Mouse (Mus musculus) heart, embryonic 16.5 days (tissue): ENCODE data around the gene Ephb1. TPM values are rescaled to one million over a fixed set of nuclear protein-coding genes. Genes with fewer than 3 reads are reported as not detected.

Experiments used
- ATAC-seq: fragments of 200-750 bp; cut with Nextera tagmentation; replicated peaks from 2 replicates; pipeline ENCODE4 v1.8.0; 2017; ENCODE audit warnings: moderate number of reproducible peaks; ENCODE audit not compliant: insufficient read depth, low FRiP score; ENCODE audit errors: extremely low read depth
- H3K27ac ChIP-seq: fragments of 300-500 bp; sonication (generic); 2 replicates; pipeline ENCODE4 v1.5.1; 2014; ENCODE audit warnings: mild to moderate bottlenecking, low read length, control low read depth, moderate library complexity
- H3K27me3 ChIP-seq: fragments of 300-500 bp; sonication (generic); 2 replicates; pipeline ENCODE4 v1.6.1; 2014; ENCODE audit warnings: low read length, mixed read lengths; ENCODE audit not compliant: control insufficient read depth, insufficient read depth
- H3K36me3 ChIP-seq: fragments of 300-500 bp; sonication (generic); 2 replicates; pipeline ENCODE4 v1.6.1; 2014; ENCODE audit not compliant: control insufficient read depth, insufficient read depth
- H3K4me1 ChIP-seq: fragments of 300-500 bp; sonication (generic); 2 replicates; pipeline ENCODE4 v1.6.1; 2014; ENCODE audit warnings: low read length, mixed read lengths; ENCODE audit not compliant: control insufficient read depth, insufficient read depth
- H3K4me2 ChIP-seq: fragments of 300-500 bp; sonication (generic); 2 replicates; pipeline ENCODE4 v1.6.1; 2014; ENCODE audit warnings: low read depth, mild to moderate bottlenecking, control low read depth, low read length
- H3K4me3 ChIP-seq: fragments of 300-500 bp; sonication (generic); 2 replicates; pipeline ENCODE4 v1.5.1; 2014; ENCODE audit warnings: mild to moderate bottlenecking, control low read depth, low read length
- H3K9ac ChIP-seq: fragments of 300-500 bp; sonication (generic); 2 replicates; pipeline ENCODE4 v1.6.1; 2014; ENCODE audit warnings: low read length, control low read depth
- H3K9me3 ChIP-seq: fragments of 300-500 bp; sonication (generic); replicated peaks from 2 replicates; pipeline ENCODE4 v1.6.1; 2016; ENCODE audit warnings: low read length; ENCODE audit not compliant: control insufficient read depth
- WGBS: fragments of 180-500 bp; shearing (Covaris S2); extraction: QIAGEN DNeasy Blood & Tissue Kit; methylation state at CpG from one replicate; pipeline ENCODE4 v1.1.7; 2014; 5-methylcytosine and 5-hydroxymethylcytosine counted together
- polyA plus RNA-seq: library from polyadenylated mRNA; unstranded; fragments of >200 nt; fragmentation: Nextera tagmentation; extraction: Ambion mirVana; gene quantifications from 2 replicates; pipeline ENCODE4 v1.2.1, GENCODE M21; 2015

The Ephb1 gene
- polyA plus RNA-seq, 1 experiment from 2014 or later = 1.1 TPM

DNA sequence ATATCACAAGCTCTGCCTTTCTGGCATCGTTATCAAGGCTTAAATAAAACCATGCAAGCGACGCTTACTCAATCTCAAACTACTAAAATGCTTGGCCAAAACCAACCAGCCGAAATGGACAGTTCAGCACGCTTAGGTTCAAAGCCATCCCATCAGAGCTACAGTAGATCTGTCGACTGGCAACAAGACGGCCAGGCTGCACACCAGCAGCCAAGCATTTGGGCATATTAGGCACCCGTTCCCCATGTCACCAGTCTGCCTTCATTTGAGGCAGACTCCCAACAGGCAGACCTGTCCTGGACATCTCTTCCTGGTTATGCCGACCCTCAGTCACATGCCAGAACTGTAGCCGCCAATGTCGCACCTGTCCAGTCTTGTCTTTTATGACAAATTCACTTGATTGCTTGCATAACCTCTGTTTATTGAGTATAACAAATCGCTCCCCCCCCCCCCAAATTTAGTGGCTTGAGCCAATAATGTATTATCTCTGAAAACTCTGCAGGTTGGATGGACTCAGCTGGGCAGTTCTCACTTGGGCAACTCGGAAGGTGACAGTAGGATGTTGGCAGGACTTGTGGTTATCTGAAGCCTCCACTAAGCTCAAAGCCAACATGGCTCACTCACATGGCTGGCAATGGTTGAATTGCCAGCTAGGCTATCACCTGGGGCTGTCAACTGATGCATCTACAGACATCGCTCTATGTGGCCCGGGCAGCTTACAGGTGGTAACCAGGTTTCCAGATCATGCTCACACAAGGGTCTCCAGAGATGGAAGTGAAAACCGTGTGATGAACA lies 24.0 kb downstream of the Ephb1 start:
- ATAC-seq = no peak
- H3K4me2 ChIP-seq = no peak overlapping the region
- 87% methylated on average over 16 of the region's 16 CpGs for WGBS
- no peak overlapping the region for H3K27ac ChIP-seq
- no peaks in the 10 kb centered on the region for H3K9me3 ChIP-seq
- no peaks in the 10 kb centered on the region for H3K36me3 ChIP-seq
- no peaks in the 10 kb centered on the region for H3K4me1 ChIP-seq
- no peak overlapping the region for H3K9ac ChIP-seq
- H3K27me3 ChIP-seq = no peaks in the 10 kb centered on the region
- no peak overlapping the region for H3K4me3 ChIP-seq

DNA sequence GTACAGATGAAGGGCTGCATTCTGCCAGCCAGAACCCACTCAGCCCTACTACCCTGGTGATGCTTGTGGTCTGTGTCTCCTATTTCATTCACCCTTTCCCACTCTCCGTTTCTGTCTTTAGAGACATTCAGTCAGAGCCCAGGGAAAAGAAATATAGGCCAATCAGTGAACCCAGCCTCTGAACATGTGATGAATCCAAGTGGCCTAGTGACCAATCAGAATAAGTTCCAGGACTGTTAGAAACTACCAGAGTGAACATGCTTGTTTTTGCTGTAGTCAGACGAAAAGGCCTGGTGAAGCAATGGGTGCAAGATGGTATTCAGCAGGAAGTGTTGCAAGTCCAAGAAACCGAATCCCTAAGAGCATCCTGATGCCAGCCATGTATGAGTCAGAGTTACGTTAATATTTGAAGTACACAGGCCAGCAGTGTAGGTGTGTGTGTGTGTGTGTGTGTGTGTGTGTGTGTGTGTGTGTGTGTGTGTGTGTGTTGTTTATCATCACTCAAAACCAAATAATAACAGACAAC lies 26.8 kb downstream of the Ephb1 start:
- WGBS = 75% methylated on average over 4 of the region's 4 CpGs
- H3K9ac ChIP-seq = no peak overlapping the region
- no peaks in the 10 kb centered on the region for H3K36me3 ChIP-seq
- H3K4me1 ChIP-seq = no peaks in the 10 kb centered on the region
- no peaks in the 10 kb centered on the region for H3K9me3 ChIP-seq
- H3K27ac ChIP-seq = no peak overlapping the region
- H3K4me3 ChIP-seq = no peak overlapping the region
- H3K27me3 ChIP-seq = no peaks in the 10 kb centered on the region
- no peak overlapping the region for H3K4me2 ChIP-seq
- no peak for ATAC-seq

DNA sequence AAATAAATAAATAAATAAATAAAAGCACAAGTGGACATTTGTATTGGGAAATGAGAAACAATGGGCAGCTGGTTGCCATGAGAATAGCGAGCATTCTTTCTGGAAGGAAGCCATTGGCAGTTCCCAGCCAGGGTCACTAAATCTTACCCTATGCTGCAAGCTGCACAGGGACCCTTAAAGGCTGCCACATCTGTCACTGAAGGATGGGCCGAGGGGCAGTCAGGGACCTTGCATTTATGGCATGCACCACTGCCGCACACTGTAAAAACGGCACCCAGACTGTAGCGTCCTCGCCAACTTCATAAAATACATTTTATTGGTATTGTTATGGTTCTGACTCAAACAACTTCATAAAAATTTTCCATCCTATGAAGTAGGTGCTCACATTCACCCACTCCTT lies 39.1 kb downstream of the Ephb1 start:
- H3K36me3 ChIP-seq = no peaks in the 10 kb centered on the region
- no peaks in the 10 kb centered on the region for H3K27me3 ChIP-seq
- H3K9ac ChIP-seq = no peak overlapping the region
- ATAC-seq = no peak
- 84% methylated on average over 6 of the region's 6 CpGs for WGBS
- H3K4me2 ChIP-seq = no peak overlapping the region
- peaks cover 2% of the 10 kb centered on the region; the same call in 1 of the 2 replicates for H3K9me3 ChIP-seq
- no peak overlapping the region for H3K4me3 ChIP-seq
- no peak overlapping the region for H3K27ac ChIP-seq
- no peaks in the 10 kb centered on the region for H3K4me1 ChIP-seq

DNA sequence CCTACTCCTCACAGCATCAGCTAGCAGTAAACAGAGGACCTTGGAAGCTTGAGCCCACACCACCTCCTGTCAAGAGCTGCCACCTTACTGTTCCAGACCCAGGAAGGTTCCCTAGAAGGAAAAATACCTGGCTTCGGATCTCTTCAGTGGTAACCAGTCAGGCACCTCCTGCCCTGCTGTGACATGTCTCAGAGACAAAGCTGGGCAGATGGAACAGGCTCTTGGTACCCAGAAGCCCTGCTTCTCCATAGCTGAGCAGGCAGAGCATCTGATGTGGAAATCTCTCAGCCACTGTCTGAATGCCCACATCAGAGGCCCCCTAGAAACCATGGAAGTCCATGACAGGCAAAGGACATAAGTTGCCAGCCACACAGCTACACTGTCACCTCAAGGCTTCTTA lies 39.7 kb downstream of the Ephb1 start:
- Histone ChIP-seq H3K36me3 (no peaks in the 10 kb centered on the region), H3K9ac (no peak overlapping the region), H3K4me2 (no peak overlapping the region), H3K27ac (no peak overlapping the region), H3K9me3 (peaks cover 2% of the 10 kb centered on the region; the same call in 1 of the 2 replicates), H3K27me3 (no peaks in the 10 kb centered on the region), H3K4me1 (no peaks in the 10 kb centered on the region), H3K4me3 (no peak overlapping the region)
- ATAC-seq = no peak
- 78% methylated on average over 1 of the region's 1 CpGs for WGBS

DNA sequence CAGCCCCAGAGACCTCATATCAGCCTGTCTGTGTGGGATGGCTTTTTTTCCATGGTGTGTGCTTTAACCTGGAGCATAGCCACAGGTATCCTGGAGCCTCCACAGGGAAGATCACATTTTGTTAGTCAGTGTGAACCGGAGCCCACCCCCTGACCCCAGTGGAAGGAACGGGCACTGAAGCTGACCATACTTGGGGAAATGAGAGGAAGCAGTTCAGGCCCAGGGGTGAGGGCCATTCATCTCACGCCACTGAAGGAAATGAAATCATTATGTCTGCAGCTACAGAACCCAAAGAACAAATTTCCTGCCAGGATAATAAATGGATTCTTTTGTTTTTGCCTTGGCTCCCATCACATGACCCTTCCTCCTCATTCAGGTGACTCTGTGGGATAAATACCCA lies 44.1 kb downstream of the Ephb1 start:
- H3K27me3 ChIP-seq = no peaks in the 10 kb centered on the region
- ATAC-seq = 0 out of 2 replicates have a peak, but pooled peaks have one; percentile 40
- peak overlapping the region; percentile 71 for H3K27ac ChIP-seq
- H3K4me2 ChIP-seq = no peak overlapping the region
- no peak overlapping the region for H3K9ac ChIP-seq
- H3K4me1 ChIP-seq = peaks cover 6% of the 10 kb centered on the region; the same call in 1 of the 2 replicates
- peaks cover 2% of the 10 kb centered on the region; the same call in 1 of the 2 replicates for H3K9me3 ChIP-seq
- no peak overlapping the region for H3K4me3 ChIP-seq
- WGBS = 58% methylated on average over 3 of the region's 3 CpGs
- no peaks in the 10 kb centered on the region for H3K36me3 ChIP-seq

DNA sequence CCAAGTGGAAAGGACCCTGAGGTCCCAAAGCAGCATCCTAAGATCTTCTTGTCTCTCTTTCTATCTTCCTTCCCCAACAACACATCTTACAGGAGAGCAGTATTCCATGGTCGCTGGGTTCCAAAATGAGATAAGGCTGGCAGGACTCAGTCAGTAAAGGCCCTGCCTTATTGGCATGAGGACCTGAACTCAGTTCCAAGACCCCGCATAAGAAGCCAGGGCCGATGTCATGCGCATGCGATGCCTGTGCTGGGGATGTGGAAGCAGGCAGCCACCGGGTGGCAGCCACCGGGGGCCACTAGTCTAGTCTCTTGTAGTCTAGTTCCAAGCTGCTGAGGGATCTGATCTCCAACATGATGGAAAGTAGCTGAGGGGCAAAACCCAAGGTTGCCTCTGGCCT lies 45.2 kb downstream of the Ephb1 start:
- Histone ChIP-seq H3K4me3 (no peak overlapping the region), H3K27me3 (no peaks in the 10 kb centered on the region), H3K4me1 (peaks cover 6% of the 10 kb centered on the region; the same call in 1 of the 2 replicates), H3K4me2 (no peak overlapping the region), H3K27ac (no peak overlapping the region), H3K9ac (no peak overlapping the region), H3K36me3 (no peaks in the 10 kb centered on the region), H3K9me3 (peaks cover 2% of the 10 kb centered on the region; the same call in 1 of the 2 replicates)
- no peak for ATAC-seq
- 82% methylated on average over 7 of the region's 7 CpGs for WGBS

DNA sequence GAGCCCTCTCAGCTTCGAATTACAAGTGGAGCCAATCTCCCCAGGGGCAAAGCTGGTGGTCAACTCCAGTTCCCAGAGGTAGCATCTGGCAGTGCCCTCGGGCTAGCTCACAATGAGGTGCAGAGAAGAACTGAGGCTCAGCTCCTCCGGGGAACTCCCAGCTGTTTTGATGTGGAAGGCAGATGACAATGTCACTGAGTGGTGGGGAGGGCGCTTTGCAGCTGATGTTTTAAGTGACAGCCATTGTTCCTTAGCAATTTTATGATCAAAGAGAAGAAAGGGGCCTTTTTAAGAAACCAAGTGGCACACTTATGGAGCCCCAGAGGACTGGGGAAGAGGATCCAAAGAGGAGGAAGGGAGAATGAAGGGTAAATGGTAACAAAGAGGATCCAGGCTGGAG lies 46.8 kb downstream of the Ephb1 start:
- Histone ChIP-seq H3K4me1 (peaks cover 6% of the 10 kb centered on the region; the same call in 1 of the 2 replicates), H3K27ac (peak overlapping the region; percentile 3; the same call in 1 of the 2 replicates), H3K9me3 (peaks cover 2% of the 10 kb centered on the region; the same call in 1 of the 2 replicates), H3K27me3 (peaks cover 4% of the 10 kb centered on the region; the same call in 1 of the 2 replicates), H3K36me3 (no peaks in the 10 kb centered on the region), H3K9ac (no peak overlapping the region), H3K4me2 (no peak overlapping the region), H3K4me3 (no peak overlapping the region)
- WGBS = 58% methylated on average over 4 of the region's 4 CpGs
- ATAC-seq = no peak

DNA sequence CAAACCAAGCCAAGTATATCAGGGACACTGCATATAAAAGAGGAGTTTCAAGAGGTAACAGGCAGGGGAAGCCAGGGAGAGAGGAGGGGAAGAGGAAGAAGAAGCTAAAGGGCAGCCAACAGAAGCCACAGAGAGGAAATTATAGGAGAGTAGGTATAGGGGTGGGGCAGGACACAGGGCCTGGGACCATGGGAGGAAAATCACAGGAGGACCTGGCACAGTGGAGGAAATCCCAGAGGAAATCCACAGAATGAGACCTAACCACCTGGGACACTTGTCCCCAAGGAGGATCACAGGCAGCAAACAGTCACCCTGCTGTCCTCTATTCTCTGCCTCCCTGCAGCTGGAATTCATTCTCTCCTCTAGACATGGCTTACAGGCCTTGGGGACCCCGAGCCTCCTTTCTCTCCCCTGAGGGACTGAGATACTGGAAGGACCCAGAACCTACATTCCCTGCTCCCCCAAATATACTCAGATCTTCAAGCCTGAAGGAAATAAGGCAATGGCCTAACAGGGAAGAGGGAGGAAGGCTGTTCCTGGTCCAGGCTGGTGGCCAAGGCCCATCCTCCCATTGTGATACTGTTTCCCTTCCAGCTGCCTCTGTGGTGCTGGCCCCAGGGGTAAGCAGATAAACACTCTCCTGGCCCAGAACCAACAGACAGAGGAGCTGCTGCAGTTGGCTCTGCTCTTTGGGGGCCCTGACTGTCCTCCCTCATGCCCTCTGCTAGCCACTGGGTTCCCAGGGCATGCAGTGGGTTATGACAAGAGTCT lies 47.7 kb downstream of the Ephb1 start:
- Histone ChIP-seq H3K9me3 (no peaks in the 10 kb centered on the region; the same call in 1 of the 2 replicates), H3K4me2 (no peak overlapping the region), H3K36me3 (no peaks in the 10 kb centered on the region), H3K4me3 (no peak overlapping the region), H3K27me3 (peaks cover 4% of the 10 kb centered on the region; the same call in 1 of the 2 replicates), H3K4me1 (peaks cover 6% of the 10 kb centered on the region; the same call in 1 of the 2 replicates), H3K27ac (peak overlapping the region; percentile 9), H3K9ac (no peak overlapping the region)
- peak; percentile 77 for ATAC-seq
- 74% methylated on average over 1 of the region's 1 CpGs for WGBS
